Mouse (Mus musculus): ENCODE measurements around the gene Zfp652.

The Zfp652 gene

GRCm38 (mm10) chr11:95830411-95831275 lies 118.2 kb downstream of the Zfp652 start:
- no peak for DNase-seq (ENCODE audit: low spot score in 2 of 2)

DNA sequence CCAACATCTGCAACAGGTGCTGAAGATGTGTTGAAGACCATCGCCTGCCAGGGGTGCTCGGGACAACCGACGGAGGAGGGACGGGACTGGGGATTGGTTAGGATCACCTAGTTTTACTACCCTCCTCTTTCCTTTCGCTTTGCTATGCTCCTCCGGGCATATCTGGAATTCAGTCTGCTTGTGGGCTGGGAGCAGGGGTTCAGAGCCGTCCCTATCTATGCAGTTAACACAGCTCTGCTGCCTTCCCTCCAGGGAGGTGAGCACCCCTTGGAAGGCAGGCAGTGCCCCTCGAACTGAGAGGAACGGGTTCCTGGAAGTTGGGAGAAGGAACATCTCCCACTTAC lies 118.8 kb downstream of the Zfp652 start:
- no peak for DNase-seq (ENCODE audit: low spot score in 2 of 2)

GRCm38 (mm10) chr11:95831641-95832040 lies 119.2 kb downstream of the Zfp652 start:
- DNase-seq (ENCODE audit: low spot score in 2 of 2) = no peak

- no peak for DNase-seq (ENCODE audit: low spot score in 2 of 2)
These were observed 119.9 kb downstream of the Zfp652 start for GRCm38 (mm10) chr11:95832129-95833005.

GRCm38 (mm10) chr11:95833006-95833570 lies 120.6 kb downstream of the Zfp652 start:
- DNase-seq (ENCODE audit: low spot score in 2 of 2) = no peak

- no peak for DNase-seq (ENCODE audit: low spot score in 2 of 2)
These were observed 121.2 kb downstream of the Zfp652 start for GRCm38 (mm10) chr11:95833631-95834142.

GRCm38 (mm10) chr11:95834143-95834667 lies 121.7 kb downstream of the Zfp652 start:
- peak in 1 of 2 experiments; percentile 58 for DNase-seq (ENCODE audit: low spot score in 2 of 2)

DNA sequence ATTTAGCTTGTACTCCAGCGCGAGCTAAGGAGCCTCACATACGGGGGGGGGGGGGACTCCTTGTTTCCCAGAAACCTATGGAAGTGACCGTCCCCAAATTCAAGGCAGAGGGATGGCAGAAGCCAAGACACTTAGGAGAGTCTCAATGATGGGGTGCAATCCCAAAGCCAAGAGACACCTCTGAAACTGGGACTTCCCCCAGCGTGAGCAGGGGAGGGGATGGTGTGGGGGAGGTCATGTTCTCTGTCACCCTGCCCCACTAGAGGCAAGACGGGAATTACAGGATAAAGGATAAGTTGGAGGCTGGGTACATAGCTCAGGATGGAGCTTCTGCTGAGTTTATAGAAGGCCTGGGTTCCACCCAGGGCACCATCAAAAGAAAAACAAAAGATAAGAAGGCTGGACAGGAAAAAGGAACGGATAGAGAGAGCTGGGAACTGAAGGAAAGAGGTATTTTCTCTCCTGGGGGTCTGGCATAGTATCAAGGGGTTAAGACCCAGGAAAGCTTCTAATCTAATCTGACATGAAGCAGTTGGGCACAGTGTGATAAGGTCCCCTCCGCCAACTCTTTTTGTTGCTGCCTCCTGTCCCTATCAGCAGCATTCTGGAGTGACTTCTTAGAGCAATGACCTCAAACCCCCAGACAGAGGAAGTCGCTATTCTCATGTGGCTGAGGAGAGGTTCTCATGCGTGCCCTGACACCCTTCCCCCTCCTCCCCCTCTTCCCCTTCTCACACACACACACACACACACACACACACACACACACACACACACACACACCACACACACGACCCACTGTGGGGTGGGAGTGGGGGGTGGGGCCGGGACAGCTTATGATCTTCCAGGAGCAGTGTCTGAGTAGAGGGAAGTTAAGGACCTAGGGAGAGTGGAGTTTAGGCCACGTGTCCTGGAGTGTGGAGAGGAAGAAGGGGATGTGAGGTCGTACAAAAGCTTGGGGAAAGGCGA lies 122.6 kb downstream of the Zfp652 start:
- no peak for DNase-seq (ENCODE audit: low spot score in 2 of 2)

DNA sequence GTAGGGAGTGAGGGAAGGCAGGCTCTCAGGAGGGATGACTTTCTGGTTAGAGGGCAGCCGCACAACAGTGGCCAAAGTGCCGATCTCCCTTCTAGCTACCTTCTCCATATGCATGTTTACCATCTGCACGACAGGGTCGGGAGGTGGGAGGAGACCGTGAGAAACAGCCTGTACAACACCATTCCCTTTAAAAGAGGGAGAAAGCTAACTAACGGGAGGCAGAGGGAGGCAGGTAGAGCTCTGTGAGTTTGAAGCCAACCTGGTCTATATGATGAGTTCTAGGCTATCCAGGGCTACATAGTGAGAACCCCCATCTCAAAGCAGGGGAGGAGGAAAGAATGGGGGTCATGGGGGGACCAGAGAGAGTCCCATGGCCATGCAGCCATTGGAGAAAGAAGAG lies 123.4 kb downstream of the Zfp652 start:
- no peak for DNase-seq (ENCODE audit: low spot score in 2 of 2)

DNA sequence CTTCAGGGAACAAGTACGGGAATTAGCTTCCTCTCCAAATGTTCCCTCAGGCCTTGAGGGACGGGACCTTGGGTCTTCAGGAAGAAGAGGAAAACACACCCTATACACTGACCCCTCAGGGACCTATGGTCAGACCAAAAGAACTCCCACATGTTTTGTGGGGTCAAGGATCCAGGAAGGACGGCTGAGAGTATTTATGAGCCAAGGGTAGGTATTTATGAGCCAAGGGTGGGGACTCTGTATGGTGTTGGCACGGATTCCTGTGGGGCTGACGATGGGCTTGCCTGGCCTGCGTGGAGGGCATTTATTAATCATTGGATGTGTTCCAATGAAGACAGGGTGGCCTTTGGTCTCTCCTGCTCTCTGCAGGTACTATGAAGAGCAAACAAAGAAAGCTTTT lies 124.0 kb downstream of the Zfp652 start:
- peak in 1 of 2 experiments; percentile 74 for DNase-seq (ENCODE audit: low spot score in 2 of 2)

DNA sequence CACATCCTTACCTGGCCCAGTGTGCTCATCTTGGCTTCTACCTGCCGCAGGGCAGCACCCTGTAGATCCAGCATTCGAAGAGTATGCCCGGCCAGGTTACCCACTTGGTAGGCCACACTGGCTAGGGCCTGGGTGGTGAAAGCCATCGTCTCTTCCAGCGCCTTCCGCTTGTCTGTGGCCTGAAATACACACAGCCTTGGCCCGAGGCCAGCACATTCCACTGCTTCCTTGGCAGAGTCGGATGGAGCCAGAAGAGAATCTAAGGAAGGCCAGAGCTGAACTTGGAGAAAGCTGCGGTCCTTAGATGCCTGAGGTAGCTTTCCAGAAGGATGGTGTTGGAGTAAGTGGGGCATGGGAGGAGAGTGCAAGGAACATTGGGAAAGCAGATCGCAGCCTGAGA lies 124.6 kb downstream of the Zfp652 start, which contains the start of gene Gngt2:
Gene Gngt2, plus strand, starts transcription at position 158 of the 400 bp plus-strand sequence.
- DNase-seq (ENCODE audit: low spot score in 2 of 2) = peak; percentile 83 to 87

GRCm38 (mm10) chr11:95838598-95838997 lies 126.1 kb downstream of the Zfp652 start:
- DNase-seq (ENCODE audit: low spot score in 2 of 2) = no peak

GRCm38 (mm10) chr11:95838999-95839868 lies 126.8 kb downstream of the Zfp652 start:
- no peak for DNase-seq (ENCODE audit: low spot score in 2 of 2)

DNA sequence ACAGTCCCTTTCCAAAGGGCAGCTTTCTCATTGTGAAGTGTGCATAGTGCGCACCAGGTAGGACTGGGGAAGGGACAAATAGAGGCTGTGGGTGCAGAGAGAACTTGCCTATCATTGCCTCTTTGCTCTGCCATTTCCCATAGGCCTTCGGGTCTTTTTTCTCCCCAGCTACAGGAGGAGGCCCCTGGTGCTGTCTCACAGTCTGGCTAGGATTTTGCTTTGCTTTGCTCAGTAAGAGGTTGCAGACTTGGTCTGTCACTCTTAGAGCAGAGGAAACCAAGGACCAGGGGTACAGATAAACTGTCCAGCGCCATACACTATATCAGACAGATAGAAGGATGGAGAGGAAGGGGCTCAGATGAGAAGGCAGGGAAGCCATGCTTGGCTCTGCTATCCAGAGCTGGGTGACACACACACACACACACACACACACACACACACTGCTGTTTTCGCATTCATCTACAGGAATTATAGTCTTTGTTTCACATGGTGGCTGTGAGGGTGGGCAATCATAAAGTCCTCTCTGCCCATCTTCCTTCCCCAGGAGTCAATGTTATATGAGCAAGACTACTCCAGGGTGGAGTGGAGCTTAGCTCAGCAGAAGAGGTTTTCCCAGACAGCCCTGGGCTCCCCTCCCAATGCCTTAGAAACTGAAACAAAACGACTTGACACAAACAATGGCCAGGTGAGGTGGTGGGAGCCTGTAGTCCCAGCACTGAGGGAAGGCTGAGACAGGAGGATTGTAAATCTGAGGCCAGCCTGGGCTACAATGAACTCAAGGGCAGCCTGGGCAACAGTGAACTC lies 128.4 kb downstream of the Zfp652 start:
- DNase-seq (ENCODE audit: low spot score in 2 of 2) = no peak

DNA sequence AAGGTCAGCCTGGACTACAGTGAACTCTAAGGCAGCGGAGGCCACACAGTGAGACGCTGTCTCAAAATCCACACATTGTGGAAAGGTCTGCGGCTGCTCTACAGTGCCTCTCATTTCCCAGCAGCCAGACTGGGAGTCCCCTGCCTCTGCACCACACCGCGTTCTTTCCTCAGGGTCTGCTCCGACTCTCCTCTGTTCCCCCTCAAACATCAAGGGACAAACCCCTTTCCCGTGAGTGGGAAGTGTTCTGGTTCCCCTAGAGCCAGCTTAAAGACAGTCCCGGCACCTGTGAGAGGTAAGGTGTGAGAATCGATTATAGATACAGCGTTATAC lies 129.0 kb downstream of the Zfp652 start:
- DNase-seq (ENCODE audit: low spot score in 2 of 2) = no peak

DNA sequence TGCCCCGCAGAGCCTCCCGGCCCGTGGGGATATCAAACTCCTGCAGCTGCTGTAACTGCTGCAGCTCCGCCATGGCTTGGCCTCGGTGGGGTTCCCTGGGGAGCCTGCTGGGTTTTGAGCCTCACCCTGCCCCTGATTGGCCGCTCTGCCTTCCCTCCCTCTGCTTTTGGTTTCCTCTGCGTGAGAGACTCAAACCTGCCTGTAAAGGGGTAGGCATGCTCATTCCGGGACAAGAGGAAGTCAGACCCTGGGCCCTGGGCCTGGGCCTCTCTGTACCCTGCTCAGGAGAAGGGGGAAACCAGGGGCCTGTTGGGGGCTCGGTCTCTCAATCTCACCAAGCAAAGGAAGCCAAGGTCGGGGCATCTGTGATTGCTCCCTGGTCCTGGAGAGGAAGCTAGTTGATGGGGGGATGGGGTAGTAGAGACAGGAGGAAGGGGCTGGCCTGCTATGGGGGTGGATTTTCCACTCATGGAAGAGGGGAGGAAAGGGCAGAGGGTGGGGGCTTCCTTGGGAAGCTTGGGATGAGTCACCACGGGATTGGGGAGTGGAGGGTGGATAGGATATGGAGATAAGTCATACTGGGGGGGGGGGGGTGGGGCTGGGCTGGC lies 129.7 kb downstream of the Zfp652 start, which contains the start of gene Abi3:
Gene Abi3, minus strand, starts transcription at position 403 of the 608 bp plus-strand sequence.
- DNase-seq (ENCODE audit: low spot score in 2 of 2) = peak; percentile 66 to 76

- DNase-seq (ENCODE audit: low spot score in 2 of 2) = no peak
These were observed 130.5 kb downstream of the Zfp652 start for GRCm38 (mm10) chr11:95842953-95843352.

GRCm38 (mm10) chr11:95843421-95843950 lies 131.0 kb downstream of the Zfp652 start:
- DNase-seq (ENCODE audit: low spot score in 2 of 2) = no peak

Measured in heart, adult 9 months (tissue).